ENCODE assay signal across 8 mouse cellular contexts in genomic region chr7:126501684-126502022, GRCm38 (mm10). TPM values are rescaled to one million over a fixed set of nuclear protein-coding genes. Genes with fewer than 3 reads are reported as not detected.
A peak's percentile ranks its signal among the peaks of the same experiment; 100 is the strongest.
DNase-seq lines count a peak whose midpoint lies in the region; ATAC-seq and TF ChIP-seq lines count a peak whose summit lies in the region.

No protein-coding gene starts in this region.

- no peak for TF ChIP-seq CTCF in heart, adult 2 months (IDR thresholded peaks at IDR 0.05)
- no peak for TF ChIP-seq CTCF in thymus, adult 2 months (IDR thresholded peaks at IDR 0.05; ENCODE audit: borderline replicate concordance, control insufficient read depth, extremely low read depth, insufficient read depth, low read length, poor library complexity)
- no peak for TF ChIP-seq CTCF in stomach, postnatal 0 days (IDR thresholded peaks at IDR 0.05; ENCODE audit: low read depth)

- no peaks in the 10 kb centered on the region for H3K9me3 ChIP-seq in liver, embryonic 11.5 days (ENCODE audit: control insufficient read depth, low read length)
- H3K9me3 ChIP-seq in stomach, postnatal 0 days (ENCODE audit: control insufficient read depth, low read length), result no peaks in the 10 kb centered on the region

- H3K79me2 ChIP-seq in heart, adult 2 months (replicated peaks; ENCODE audit: control insufficient read depth, insufficient read depth, low read length), result no peaks in the 10 kb centered on the region

- H3K4me3 ChIP-seq in heart, adult 2 months, result peak overlapping the region; percentile 99
- H3K4me3 ChIP-seq in thymus, adult 2 months (ENCODE audit: control insufficient read depth, insufficient read depth, low read length), result peak overlapping the region; percentile 87
- peak overlapping the region; percentile 98 for H3K4me3 ChIP-seq in liver, embryonic 11.5 days (ENCODE audit: low read depth, low read length)
- H3K4me3 ChIP-seq in stomach, postnatal 0 days (ENCODE audit: low read depth, low read length), result peak overlapping the region; percentile 100

- no peaks in the 10 kb centered on the region for H3K27me3 ChIP-seq in heart, adult 2 months (ENCODE audit: control insufficient read depth, insufficient read depth, low read length)
- no peaks in the 10 kb centered on the region for H3K27me3 ChIP-seq in thymus, adult 2 months (ENCODE audit: control insufficient read depth, insufficient read depth, low read length)
- no peaks in the 10 kb centered on the region for H3K27me3 ChIP-seq in liver, embryonic 11.5 days (replicated peaks; ENCODE audit: control insufficient read depth, insufficient read depth, low read length)
- H3K27me3 ChIP-seq in stomach, postnatal 0 days (ENCODE audit: control insufficient read depth, insufficient read depth, low read length), result no peaks in the 10 kb centered on the region

- H3K36me3 ChIP-seq in heart, adult 2 months (ENCODE audit: control insufficient read depth, insufficient read depth, low read length), result peaks cover 11% of the 10 kb centered on the region
- H3K36me3 ChIP-seq in thymus, adult 2 months (ENCODE audit: control insufficient read depth, insufficient read depth, low read length), result peaks cover 45% of the 10 kb centered on the region
- H3K36me3 ChIP-seq in liver, embryonic 11.5 days (ENCODE audit: control insufficient read depth, insufficient read depth, low read length), result peaks cover 43% of the 10 kb centered on the region
- H3K36me3 ChIP-seq in stomach, postnatal 0 days (ENCODE audit: control insufficient read depth, insufficient read depth, low read length), result peaks cover 31% of the 10 kb centered on the region

- no peak for DNase-seq in heart, adult 2 months
- no peak for DNase-seq in heart, adult 9 months (ENCODE audit: low spot score in 2 of 2)
- no peak for DNase-seq in thymus, adult 2 months
- DNase-seq in thymus, postnatal 0 days (ENCODE audit: low spot score), result no peak
- DNase-seq in liver, embryonic 11.5 days (ENCODE audit: low spot score), result no peak
- no peak for DNase-seq in stomach, postnatal 0 days (ENCODE audit: low spot score)
- no peak for DNase-seq in left cerebral cortex, adult 11 months (ENCODE audit: low spot score)
- DNase-seq in right cerebral cortex, adult 18-20 months, result no peak

- 2% methylated on average over 9 of the region's 9 CpGs for WGBS in heart, adult 2 months
- WGBS in thymus, adult 2 months, result 3% methylated on average over 9 of the region's 9 CpGs
- 5% methylated on average over 9 of the region's 9 CpGs for WGBS in liver, embryonic 11.5 days
- 4% methylated on average over 9 of the region's 9 CpGs for WGBS in stomach, postnatal 0 days

- H3K27ac ChIP-seq in heart, adult 2 months, result peak overlapping the region; percentile 98
- peak overlapping the region; percentile 83 for H3K27ac ChIP-seq in thymus, adult 2 months (ENCODE audit: control insufficient read depth, insufficient read depth, low read length)
- peak overlapping the region; percentile 100 for H3K27ac ChIP-seq in liver, embryonic 11.5 days (ENCODE audit: low read depth, low read length)
- H3K27ac ChIP-seq in stomach, postnatal 0 days (replicated peaks), result peak overlapping the region; percentile 100

- ATAC-seq in liver, embryonic 11.5 days (replicated peaks; ENCODE audit: low FRiP score), result no peak
- ATAC-seq in stomach, postnatal 0 days (ENCODE audit: low FRiP score, low TSS enrichment), result no peak

- peak overlapping the region; percentile 85 for H3K4me2 ChIP-seq in liver, embryonic 11.5 days
- H3K4me2 ChIP-seq in stomach, postnatal 0 days (replicated peaks; ENCODE audit: low read depth), result peak overlapping the region; percentile 69

- intact Hi-C loops in heart, adult 2 months (cut with DNase I), result loop anchor here (1.0 to 10.0 kb wide), 2 partner anchors 13 to 363 kb away; partner anchors contain the start of genes Hirip3 and Ino80e

- TF ChIP-seq EP300 in heart, adult 2 months (IDR thresholded peaks at IDR 0.05; ENCODE audit: insufficient read depth, low read depth, low read length), result no peak
- TF ChIP-seq EP300 in stomach, postnatal 0 days (optimal IDR thresholded peaks at IDR 0.05), result no peak

- peak overlapping the region; percentile 73 for H3K9ac ChIP-seq in heart, adult 2 months (ENCODE audit: low read depth, low read length)
- H3K9ac ChIP-seq in liver, embryonic 11.5 days (ENCODE audit: low read depth, low read length), result peak overlapping the region; percentile 99
- peak overlapping the region; percentile 99 for H3K9ac ChIP-seq in stomach, postnatal 0 days (ENCODE audit: low read length)

- H3K4me1 ChIP-seq in heart, adult 2 months (ENCODE audit: control insufficient read depth, insufficient read depth, low read length), result no peaks in the 10 kb centered on the region
- H3K4me1 ChIP-seq in thymus, adult 2 months (replicated peaks; ENCODE audit: control insufficient read depth, insufficient read depth, low read length), result peaks cover 2% of the 10 kb centered on the region
- H3K4me1 ChIP-seq in liver, embryonic 11.5 days (replicated peaks; ENCODE audit: control insufficient read depth, insufficient read depth, low read length), result peaks cover 13% of the 10 kb centered on the region
- H3K4me1 ChIP-seq in stomach, postnatal 0 days (replicated peaks; ENCODE audit: control insufficient read depth, insufficient read depth), result no peaks in the 10 kb centered on the region

- TF ChIP-seq POLR2A in heart, adult 2 months (IDR thresholded peaks at IDR 0.05; ENCODE audit: insufficient read depth, low read depth, low read length), result no peak
- TF ChIP-seq POLR2A in thymus, adult 2 months (IDR thresholded peaks at IDR 0.05; ENCODE audit: control insufficient read depth, extremely low read depth, insufficient read depth, low read length, poor library complexity), result no peak

RNA-seq across cellular contexts. Expression of gene Atxn2l, which starts 1.6 kb away (rescaled TPM):
- 10 to 100 TPM; 34.0 to 37.6 TPM for total RNA-seq in heart, adult 2 months (2021)
- 48.1 and 66.7 TPM in 2 replicates for polyA plus RNA-seq in heart, adult 2 months (2012; rRNA removed)
- polyA plus RNA-seq in thymus, adult 2 months (2012; rRNA removed), result 563 and 715 TPM in 2 replicates
- polyA plus RNA-seq in thymus, postnatal 0 days (2015; fragmentation: Nextera tagmentation; extraction: Ambion mirVana), result 37.9 and 38.5 TPM in 2 replicates
- polyA plus RNA-seq in liver, embryonic 11.5 days (2014; fragmentation: Nextera tagmentation; extraction: Ambion mirVana), result 71.4 and 75.7 TPM in 2 replicates
- polyA plus RNA-seq in stomach, postnatal 0 days (2015; fragmentation: Nextera tagmentation; extraction: Ambion mirVana), result 16.9 and 19.6 TPM in 2 replicates

RNA-seq across cellular contexts. Expression of gene Tufm, which starts 14.5 kb away (rescaled TPM):
- 100 to 1,000 TPM; 271 to 314 TPM for total RNA-seq in heart, adult 2 months (2021)
- 288 and 353 TPM in 2 replicates for polyA plus RNA-seq in heart, adult 2 months (2012; rRNA removed)
- polyA plus RNA-seq in thymus, adult 2 months (2012; rRNA removed), result 127 and 134 TPM in 2 replicates
- polyA plus RNA-seq in thymus, postnatal 0 days (2015; fragmentation: Nextera tagmentation; extraction: Ambion mirVana), result 95.4 and 104 TPM in 2 replicates
- 193 and 211 TPM in 2 replicates for polyA plus RNA-seq in liver, embryonic 11.5 days (2014; fragmentation: Nextera tagmentation; extraction: Ambion mirVana)
- polyA plus RNA-seq in stomach, postnatal 0 days (2015; fragmentation: Nextera tagmentation; extraction: Ambion mirVana), result 73.9 and 77.5 TPM in 2 replicates

RNA-seq across cellular contexts. Expression of gene Sh2b1, which starts 26.4 kb away (rescaled TPM):
- total RNA-seq in heart, adult 2 months (2021), result 10 to 100 TPM; 42.5 to 46.1 TPM
- polyA plus RNA-seq in heart, adult 2 months (2012; rRNA removed), result 58.2 and 59.2 TPM in 2 replicates
- polyA plus RNA-seq in thymus, adult 2 months (2012; rRNA removed), result 146 TPM in 2 replicates
- 37.8 and 38.6 TPM in 2 replicates for polyA plus RNA-seq in thymus, postnatal 0 days (2015; fragmentation: Nextera tagmentation; extraction: Ambion mirVana)
- polyA plus RNA-seq in liver, embryonic 11.5 days (2014; fragmentation: Nextera tagmentation; extraction: Ambion mirVana), result 26.2 and 26.4 TPM in 2 replicates
- 20.0 and 24.0 TPM in 2 replicates for polyA plus RNA-seq in stomach, postnatal 0 days (2015; fragmentation: Nextera tagmentation; extraction: Ambion mirVana)

RNA-seq across cellular contexts. Expression of gene Atp2a1, which starts 38.7 kb away (rescaled TPM):
- 1 to 10 TPM; 1.1 to 1.3 TPM for total RNA-seq in heart, adult 2 months (2021)
- polyA plus RNA-seq in heart, adult 2 months (2012; rRNA removed), result 5.7 and 6.6 TPM in 2 replicates
- polyA plus RNA-seq in thymus, adult 2 months (2012; rRNA removed), result 3.2 and 5.2 TPM in 2 replicates
- 3.1 and 4.2 TPM in 2 replicates for polyA plus RNA-seq in thymus, postnatal 0 days (2015; fragmentation: Nextera tagmentation; extraction: Ambion mirVana)
- 1.3 TPM in 2 replicates for polyA plus RNA-seq in liver, embryonic 11.5 days (2014; fragmentation: Nextera tagmentation; extraction: Ambion mirVana)
- polyA plus RNA-seq in stomach, postnatal 0 days (2015; fragmentation: Nextera tagmentation; extraction: Ambion mirVana), result 0.59 and 1.8 TPM in 2 replicates
